Mouse (Mus musculus) CD4-positive, CD25-positive, alpha-beta regulatory T cell, adult 2 months (primary cell): ENCODE results near the gene Pgap2.

ENCODE experiments used
- DNase-seq: peaks from one replicate; pipeline ENCODE4 v3.0.0-alpha.2; 2012; ENCODE audit warnings: low read depth, low spot score

Pgap2 gene

GRCm38 (mm10) chr7:102209756-102210721 is at the start of gene Pgap2, which contains the start of gene Nup98:
TSS of gene Pgap2 (plus strand) at chr7:102210208.
TSS of gene Nup98 (minus strand) at chr7:102210176.
- peak; percentile 99 for DNase-seq

GRCm38 (mm10) chr7:102170300-102170699 is 39.7 kb upstream of the Pgap2 start:
- peak; percentile 37 for DNase-seq

GRCm38 (mm10) chr7:102183849-102184248 is 26.2 kb upstream of the Pgap2 start:
- no peak for DNase-seq

- DNase-seq = peak; percentile 39
These were observed 17.7 kb upstream of the Pgap2 start for GRCm38 (mm10) chr7:102192356-102192755.

- DNase-seq = no peak
These were observed 9.4 kb upstream of the Pgap2 start for GRCm38 (mm10) chr7:102200576-102200975.

- DNase-seq = no peak
These were observed 8.8 kb upstream of the Pgap2 start for GRCm38 (mm10) chr7:102200996-102201785.

GRCm38 (mm10) chr7:102204296-102204857 is 5.6 kb upstream of the Pgap2 start:
- DNase-seq = no peak

- peak; percentile 37 for DNase-seq
These were observed 4.4 kb upstream of the Pgap2 start for GRCm38 (mm10) chr7:102205646-102206045.

- DNase-seq = no peak
These were observed 1.1 kb upstream of the Pgap2 start for GRCm38 (mm10) chr7:102208806-102209363.

GRCm38 (mm10) chr7:102211071-102211470 is 1.1 kb downstream of the Pgap2 start:
- peak; percentile 37 for DNase-seq

GRCm38 (mm10) chr7:102221899-102222298 is 11.9 kb downstream of the Pgap2 start:
- DNase-seq = no peak

GRCm38 (mm10) chr7:102222336-102222735 is 12.3 kb downstream of the Pgap2 start:
- peak; percentile 80 for DNase-seq

GRCm38 (mm10) chr7:102222830-102223556 is 13.0 kb downstream of the Pgap2 start:
- DNase-seq = peak; percentile 78

- DNase-seq = no peak
These were observed 14.1 kb downstream of the Pgap2 start for GRCm38 (mm10) chr7:102223883-102224738.

- no peak for DNase-seq
These were observed 16.0 kb downstream of the Pgap2 start for GRCm38 (mm10) chr7:102226051-102226450.

- DNase-seq = no peak
These were observed 18.2 kb downstream of the Pgap2 start for GRCm38 (mm10) chr7:102228049-102228670.

- DNase-seq = no peak
These were observed 19.8 kb downstream of the Pgap2 start for GRCm38 (mm10) chr7:102229814-102230213.

GRCm38 (mm10) chr7:102233059-102233458 is 23.1 kb downstream of the Pgap2 start:
- DNase-seq = no peak

GRCm38 (mm10) chr7:102238686-102239286 is 28.8 kb downstream of the Pgap2 start:
- no peak for DNase-seq
